ENCODE assay signal across 8 mouse cellular contexts in the genomic region with DNA sequence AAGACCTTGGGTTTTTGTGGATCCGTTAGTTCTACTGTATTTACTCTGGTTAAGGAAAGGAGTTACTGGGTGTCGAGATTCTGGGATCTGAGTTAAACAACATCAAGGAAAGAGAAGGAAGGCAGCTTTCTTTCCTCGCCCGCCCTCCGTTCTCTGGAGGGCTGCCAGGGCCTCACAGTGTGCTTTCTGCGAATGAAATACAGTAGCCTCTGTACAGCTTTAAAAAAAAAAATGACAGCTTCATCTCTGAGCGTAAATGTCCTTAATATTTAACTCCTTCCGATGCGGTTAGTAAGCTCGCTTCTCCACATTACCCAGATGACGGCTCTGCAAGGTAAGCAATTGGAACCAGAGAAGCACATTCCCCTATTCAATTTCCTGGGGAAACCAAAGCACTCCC. TPM values are rescaled to one million over a fixed set of nuclear protein-coding genes. Genes with fewer than 3 reads are reported as not detected.
A peak's percentile ranks its signal among the peaks of the same experiment; 100 is the strongest.
DNase-seq lines count a peak whose midpoint lies in the region; ATAC-seq and TF ChIP-seq lines count a peak whose summit lies in the region.

No protein-coding gene starts in this region.

- peak overlapping the region; percentile 14; the same call in 1 of the 2 replicates for H3K4me3 ChIP-seq in left cerebral cortex, adult 2 months
- no peak overlapping the region for H3K4me3 ChIP-seq in midbrain, embryonic 14.5 days (replicated peaks; ENCODE audit: low read depth, low read length)

- no peaks in the 10 kb centered on the region for H3K9me3 ChIP-seq in midbrain, embryonic 14.5 days (ENCODE audit: control insufficient read depth, low read length)

- no peak overlapping the region; the same call in 1 of the 2 replicates for H3K9ac ChIP-seq in midbrain, embryonic 14.5 days (replicated peaks; ENCODE audit: low read length)

- DNase-seq in adrenal gland, adult 2 months, result peak; percentile 23
- no peak for DNase-seq in adrenal gland, adult 8-10 months
- peak in 1 of 2 experiments; percentile 33 for DNase-seq in left cerebral cortex, adult 2 months (ENCODE audit: extremely low spot score in 1 of 2, low spot score in 2 of 2)
- DNase-seq in left cerebral cortex, adult 11 months (ENCODE audit: low spot score), result no peak
- DNase-seq in kidney, adult 11 months, result peak; percentile 67
- DNase-seq in midbrain, embryonic 14.5 days, result peak; percentile 49
- DNase-seq in embryo, embryonic 9.5 days (ENCODE audit: extremely low spot score), result no peak
- DNase-seq in B cell, adult 2 months, result no peak

- ATAC-seq in midbrain, embryonic 14.5 days (ENCODE audit: low FRiP score, low TSS enrichment), result no peak

- H3K36me3 ChIP-seq in midbrain, embryonic 14.5 days (ENCODE audit: control insufficient read depth, insufficient read depth, low read length), result no peaks in the 10 kb centered on the region

- 43% methylated on average over 11 of the region's 11 CpGs for WGBS in midbrain, embryonic 14.5 days

- peak overlapping the region; percentile 18; the same call in 1 of the 2 replicates for H3K27ac ChIP-seq in left cerebral cortex, adult 2 months
- 0 out of 2 replicates have a peak overlapping the region, but pooled peaks have one; percentile 42 for H3K27ac ChIP-seq in midbrain, embryonic 14.5 days (replicated peaks; ENCODE audit: low read depth, low read length)

- intact Hi-C loops in left cerebral cortex, adult 2 months (cut with DNase I), result no loop called here

- TF ChIP-seq CTCF in left cerebral cortex, adult 2 months (IDR thresholded peaks at IDR 0.05), result no peak

- peaks cover 31% of the 10 kb centered on the region for H3K4me1 ChIP-seq in midbrain, embryonic 14.5 days (ENCODE audit: control insufficient read depth, insufficient read depth, low read length)

- no peaks in the 10 kb centered on the region for H3K27me3 ChIP-seq in midbrain, embryonic 14.5 days (ENCODE audit: control insufficient read depth, insufficient read depth, low read length)

- H3K4me2 ChIP-seq in midbrain, embryonic 14.5 days (ENCODE audit: low read length), result 0 out of 2 replicates have a peak overlapping the region, but pooled peaks have one; percentile 1

RNA-seq across cellular contexts. Expression of a gene that starts 4.8 kb away (rescaled TPM):
- 10 to 100 TPM; 10.3 to 12.2 TPM for total RNA-seq in adrenal gland, adult 2 months (2021)
- 9.7 and 10.8 TPM in 2 replicates for polyA plus RNA-seq in adrenal gland, adult 2 months (2012; rRNA removed)
- 10 to 100 TPM in 3 of 4 experiments, 1 to 10 TPM in 1; 8.0 to 16.0 (median 15.5) TPM for total RNA-seq in adrenal gland, adult 8-10 months (2022)
- 10 to 100 TPM; 13.7 to 15.7 TPM for total RNA-seq in left cerebral cortex, adult 2 months (2021)
- polyA plus RNA-seq in midbrain, embryonic 14.5 days (2014; fragmentation: Nextera tagmentation; extraction: Ambion mirVana), result 3.4 and 4.3 TPM in 2 replicates

Comparison
In these comparisons a context has a peak if more than half of its experiments do, and no peak if none do; other contexts are left out.
1. DNase-seq: peak in adrenal gland, adult 2 months (single experiment), kidney, adult 11 months (single experiment) and midbrain, embryonic 14.5 days (single experiment); none in adrenal gland, adult 8-10 months (single experiment), left cerebral cortex, adult 11 months (single experiment), embryo, embryonic 9.5 days (single experiment) and B cell, adult 2 months (0 of 2).